12 mouse cellular contexts compared by ENCODE assay signal in the genomic region with DNA sequence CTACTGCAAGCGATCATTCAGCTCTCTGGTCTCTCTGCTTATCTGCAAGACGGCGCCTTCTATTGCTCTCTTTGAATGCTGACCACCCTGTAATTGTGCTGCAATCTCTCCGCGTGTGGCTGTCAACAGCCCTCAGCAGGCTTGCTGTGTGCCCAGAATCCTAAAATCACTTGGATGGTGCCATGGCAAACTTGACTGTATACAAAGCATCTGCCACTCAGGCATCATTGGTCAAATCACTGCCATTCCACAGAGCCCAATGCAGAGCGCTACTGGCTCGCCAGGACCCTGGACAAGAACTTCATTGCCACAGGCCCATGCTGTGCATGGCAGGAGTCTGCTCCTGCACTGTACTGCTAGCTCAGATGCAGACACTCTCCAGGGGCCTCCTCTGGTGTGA.
DNase-seq lines count a peak whose midpoint lies in the region; ATAC-seq and TF ChIP-seq lines count a peak whose summit lies in the region.
"Had no signal": no experiment of that assay in that cellular context is flagged by ENCODE, and none has a peak within 500 bp of the region (broad histone marks: within the 10 kb centered on the region; RNA-seq: fewer than 3 reads in every experiment).

No protein-coding gene starts in this region.

- no peak overlapping the region for H3K27ac ChIP-seq in lung, embryonic 14.5 days (ENCODE audit: low read depth)
- H3K27ac ChIP-seq in forebrain, embryonic 13.5 days: 0 out of 2 replicates have a peak overlapping the region, but pooled peaks have one; percentile 35
- H3K27ac ChIP-seq in midbrain, embryonic 10.5 days (replicated peaks): no peak overlapping the region
- H3K27ac ChIP-seq: heart, embryonic 13.5 days had no signal

- no peaks in the 10 kb centered on the region for H3K4me1 ChIP-seq in lung, embryonic 14.5 days (ENCODE audit: insufficient read depth)
- H3K4me1 ChIP-seq in forebrain, embryonic 13.5 days: peaks cover 19% of the 10 kb centered on the region
- peaks cover 15% of the 10 kb centered on the region for H3K4me1 ChIP-seq in midbrain, embryonic 10.5 days
- H3K4me1 ChIP-seq: heart, embryonic 13.5 days; megakaryocyte, embryonic 14.5 days had no signal

- peak; percentile 47 for DNase-seq in lung, embryonic 14.5 days
- DNase-seq in lung, postnatal 25 days (ENCODE audit: low spot score): no peak
- peak; percentile 16 for DNase-seq in midbrain, embryonic 10.5 days (ENCODE audit: low spot score)
- DNase-seq in retina, postnatal 1 day: peak; percentile 23
- no peak for DNase-seq in thymus, postnatal 36 days
- DNase-seq in left cerebral cortex, postnatal 36 days (ENCODE audit: low spot score in 2 of 2): no peak
- DNase-seq: adrenal gland, postnatal 10 days; cerebellum, adult 9-11 months had no signal

- no peaks in the 10 kb centered on the region for H3K36me3 ChIP-seq in lung, embryonic 14.5 days (ENCODE audit: insufficient read depth)
- H3K36me3 ChIP-seq in forebrain, embryonic 13.5 days (ENCODE audit: poor library complexity, severe bottlenecking): no peaks in the 10 kb centered on the region
- no peaks in the 10 kb centered on the region for H3K36me3 ChIP-seq in midbrain, embryonic 10.5 days
- H3K36me3 ChIP-seq: heart, embryonic 13.5 days had no signal

- no peak overlapping the region for H3K9ac ChIP-seq in lung, embryonic 14.5 days
- H3K9ac ChIP-seq in forebrain, embryonic 13.5 days: no peak overlapping the region; the same call in 1 of the 2 replicates
- H3K9ac ChIP-seq: heart, embryonic 13.5 days had no signal

- no peaks in the 10 kb centered on the region for H3K27me3 ChIP-seq in lung, embryonic 14.5 days (ENCODE audit: insufficient read depth, low read length)
- no peaks in the 10 kb centered on the region for H3K27me3 ChIP-seq in forebrain, embryonic 13.5 days
- H3K27me3 ChIP-seq in midbrain, embryonic 10.5 days (ENCODE audit: low read depth, poor library complexity, severe bottlenecking): no peaks in the 10 kb centered on the region
- H3K27me3 ChIP-seq: heart, embryonic 13.5 days; megakaryocyte, embryonic 14.5 days had no signal

- intact Hi-C loops in left cerebral cortex, postnatal 36 days (cut with DNase I): no loop called here

- WGBS in lung, embryonic 14.5 days: 43% methylated on average over 7 of the region's 7 CpGs
- 18% methylated on average over 7 of the region's 7 CpGs for WGBS in forebrain, embryonic 13.5 days
- WGBS in midbrain, embryonic 10.5 days: 48% methylated on average over 7 of the region's 7 CpGs

- no peak overlapping the region for H3K4me2 ChIP-seq in lung, embryonic 14.5 days
- peak overlapping the region; percentile 16 for H3K4me2 ChIP-seq in forebrain, embryonic 13.5 days
- H3K4me2 ChIP-seq: heart, embryonic 13.5 days had no signal

- no peak overlapping the region for H3K4me3 ChIP-seq in lung, embryonic 14.5 days (ENCODE audit: low read depth, low read length)
- no peak overlapping the region for H3K4me3 ChIP-seq in forebrain, embryonic 13.5 days
- H3K4me3 ChIP-seq in midbrain, embryonic 10.5 days: no peak overlapping the region
- H3K4me3 ChIP-seq: heart, embryonic 13.5 days; megakaryocyte, embryonic 14.5 days had no signal

- no peak for ATAC-seq in lung, embryonic 14.5 days (ENCODE audit: insufficient read depth)
- ATAC-seq in forebrain, embryonic 13.5 days: peak; percentile 85
- no peak for ATAC-seq in erythroblast, adult 5-6 weeks (replicated peaks; ENCODE audit: low FRiP score, poor library complexity, severe bottlenecking)

- TF ChIP-seq CTCF in lung, embryonic 14.5 days (IDR thresholded peaks at IDR 0.05; ENCODE audit: low read depth): no peak

- H3K9me3 ChIP-seq in lung, embryonic 14.5 days (ENCODE audit: low read depth, low read length): no peaks in the 10 kb centered on the region
- H3K9me3 ChIP-seq in forebrain, embryonic 13.5 days (replicated peaks): no peaks in the 10 kb centered on the region
- no peaks in the 10 kb centered on the region for H3K9me3 ChIP-seq in midbrain, embryonic 10.5 days (replicated peaks)
- H3K9me3 ChIP-seq: heart, embryonic 13.5 days had no signal

Comparison
In these comparisons a context has a peak if more than half of its experiments do, and no peak if none do; other contexts are left out.
1. DNase-seq: peak in lung, embryonic 14.5 days (single experiment), midbrain, embryonic 10.5 days (single experiment) and retina, postnatal 1 day (single experiment); none in lung, postnatal 25 days (single experiment), thymus, postnatal 36 days (0 of 2) and left cerebral cortex, postnatal 36 days (0 of 2).